Comparison of ENCODE assay signal across 18 mouse cellular contexts in genomic region chr2:12759931-12760330, GRCm38 (mm10).
"Had no signal": no experiment of that assay in that cellular context is flagged by ENCODE, and none has a peak within 500 bp of the region (broad histone marks: within the 10 kb centered on the region; RNA-seq: fewer than 3 reads in every experiment).

No protein-coding gene starts in this region.

- ATAC-seq: intestine, embryonic 16.5 days; liver, postnatal 0 days; midbrain, embryonic 16.5 days had no signal

- H3K4me2 ChIP-seq: kidney, embryonic 15.5 days; limb, embryonic 12.5 days; liver, embryonic 13.5 days; lung, embryonic 15.5 days; midbrain, embryonic 12.5 days had no signal

- H3K27me3 ChIP-seq: kidney, embryonic 15.5 days; limb, embryonic 12.5 days; liver, embryonic 13.5 days; lung, embryonic 15.5 days; midbrain, embryonic 12.5 days had no signal

- DNase-seq: kidney, adult 2 months; kidney, postnatal 14 days; liver; liver, embryonic 13.5 days; liver, postnatal 0 days; lung, postnatal 14 days; right cerebral cortex, adult 18-20 months; right cerebral cortex, postnatal 25 days; spleen, adult 18-20 months; thymus, adult 2 months; thymus, postnatal 25 days had no signal

- H3K4me1 ChIP-seq: kidney, embryonic 15.5 days; limb, embryonic 12.5 days; liver, embryonic 13.5 days; lung, embryonic 15.5 days; midbrain, embryonic 12.5 days had no signal

- H3K36me3 ChIP-seq: kidney, embryonic 15.5 days; limb, embryonic 12.5 days; liver, embryonic 13.5 days; lung, embryonic 15.5 days; midbrain, embryonic 12.5 days had no signal

- H3K27ac ChIP-seq: kidney, embryonic 15.5 days; limb, embryonic 12.5 days; liver, embryonic 13.5 days; lung, embryonic 15.5 days; macrophage; midbrain, embryonic 12.5 days had no signal

- H3K4me3 ChIP-seq: kidney, embryonic 15.5 days; limb, embryonic 12.5 days; liver, embryonic 13.5 days; lung, embryonic 15.5 days; midbrain, embryonic 12.5 days had no signal

- H3K9ac ChIP-seq: kidney, embryonic 15.5 days; limb, embryonic 12.5 days; liver, embryonic 13.5 days; liver, postnatal 0 days; lung, embryonic 15.5 days; midbrain, embryonic 12.5 days had no signal

- H3K9me3 ChIP-seq: kidney, embryonic 15.5 days; limb, embryonic 12.5 days; liver, embryonic 13.5 days; lung, embryonic 15.5 days; midbrain, embryonic 12.5 days had no signal
